Mouse (Mus musculus) adrenal gland, postnatal 25 days (tissue): ENCODE results near the gene Hist1h3f. TPM values are rescaled to one million over a fixed set of nuclear protein-coding genes. Genes with fewer than 3 reads are reported as not detected.
"Not testable (repeated sequence)": the region's sequence is repeated elsewhere in the genome, so short reads cannot be mapped to it uniquely, and the experiment has no call there.

Experiments used
- DNase-seq: peaks from one replicate; pipeline ENCODE4 v3.0.0; 2021; ENCODE audit warnings: mixed read lengths
- total RNA-seq: library from RNA; stranded (reverse); gene quantifications from 2 replicates; pipeline ENCODE4 v1.2.3, GENCODE M21; 2021

Hist1h3f gene
- total RNA-seq, 1 experiment from 2014 or later = 33.9 TPM

- DNase-seq = no peak
These were observed 6.7 kb upstream of the Hist1h3f start for GRCm38 (mm10) chr13:23537006-23537710.

- no peak for DNase-seq
These were observed 5.6 kb upstream of the Hist1h3f start for GRCm38 (mm10) chr13:23538249-23538648.

GRCm38 (mm10) chr13:23539821-23540220 is 4.0 kb upstream of the Hist1h3f start:
- not testable (repeated sequence) for DNase-seq

GRCm38 (mm10) chr13:23541497-23541896 is 2.4 kb upstream of the Hist1h3f start:
- DNase-seq = no peak

- not testable (repeated sequence) for DNase-seq
These were observed 1.4 kb upstream of the Hist1h3f start for GRCm38 (mm10) chr13:23542225-23542980.

GRCm38 (mm10) chr13:23542999-23543607 is 749 bp upstream of the Hist1h3f start, which contains the start of gene Hist1h2bh:
Gene Hist1h2bh, minus strand, starts transcription at chr13:23543392.
- peak; percentile 22 for DNase-seq

GRCm38 (mm10) chr13:23544787-23545120 is 902 bp downstream of the Hist1h3f start:
- DNase-seq = not testable (repeated sequence)

GRCm38 (mm10) chr13:23546694-23547093 is 2.8 kb downstream of the Hist1h3f start:
- no peak for DNase-seq

- no peak for DNase-seq
These were observed 6.9 kb downstream of the Hist1h3f start for GRCm38 (mm10) chr13:23550761-23551145.

GRCm38 (mm10) chr13:23551146-23551834 is 7.4 kb downstream of the Hist1h3f start, which contains the start of gene Hist1h4f:
Gene Hist1h4f, minus strand, starts transcription at chr13:23551648.
- DNase-seq = peak; percentile 70

GRCm38 (mm10) chr13:23551931-23552914 is 8.4 kb downstream of the Hist1h3f start:
- no peak for DNase-seq

- DNase-seq = no peak
These were observed 9.1 kb downstream of the Hist1h3f start, which contains the start of gene Hist1h1d for GRCm38 (mm10) chr13:23552962-23553361. Gene Hist1h1d, plus strand, starts transcription at chr13:23553262.

- DNase-seq = no peak
These were observed 10.5 kb downstream of the Hist1h3f start for GRCm38 (mm10) chr13:23554393-23554792.

GRCm38 (mm10) chr13:23554925-23555838 is 11.3 kb downstream of the Hist1h3f start:
- DNase-seq = peak; percentile 70

GRCm38 (mm10) chr13:23555839-23556416 is 12.1 kb downstream of the Hist1h3f start:
- DNase-seq = peak; percentile 30

- no peak for DNase-seq
These were observed 13.1 kb downstream of the Hist1h3f start for GRCm38 (mm10) chr13:23556906-23557305.

- not testable (repeated sequence) for DNase-seq
These were observed 16.8 kb downstream of the Hist1h3f start for GRCm38 (mm10) chr13:23560699-23561098.

- DNase-seq = not testable (repeated sequence)
These were observed 17.7 kb downstream of the Hist1h3f start for GRCm38 (mm10) chr13:23561531-23561882.

- peak; percentile 84 for DNase-seq
These were observed 18.2 kb downstream of the Hist1h3f start, which contains the start of gene Hist1h3e for GRCm38 (mm10) chr13:23561883-23562659. Gene Hist1h3e, minus strand, starts transcription at chr13:23562369.
